Mouse (Mus musculus) layer of hippocampus, adult 2 months (tissue): ENCODE results near the gene Atp7b. TPM values are rescaled to one million over a fixed set of nuclear protein-coding genes. Genes with fewer than 3 reads are reported as not detected.

ENCODE experiments used
- DNase-seq, 2 experiments: peaks; one replicate each; pipeline ENCODE4 v3.0.0; 2022; ENCODE audit warnings: low spot score in 2 of 2
- H3K27ac ChIP-seq: fragments of 200-600 bp; 2 replicates; pipeline ENCODE4 v1.8.1; 2022
- H3K4me3 ChIP-seq: fragments of 200-600 bp; 2 replicates; pipeline ENCODE4 v1.8.1; 2022; ENCODE audit warnings: mild to moderate bottlenecking
- CTCF ChIP-seq: fragments of 200-600 bp; conservative IDR thresholded peaks from 2 replicates; pipeline ENCODE4 v1.8.1; 2022; ENCODE audit warnings: antibody characterized with exemption, mild to moderate bottlenecking, moderate library complexity
- total RNA-seq, 2 experiments: library from RNA; stranded (reverse); gene quantifications; 2 replicates each; pipeline ENCODE4 v1.2.3; 2021

Gene Atp7b
- total RNA-seq, 2 experiments from 2014 or later, result 2.3 to 2.4 TPM

DNA sequence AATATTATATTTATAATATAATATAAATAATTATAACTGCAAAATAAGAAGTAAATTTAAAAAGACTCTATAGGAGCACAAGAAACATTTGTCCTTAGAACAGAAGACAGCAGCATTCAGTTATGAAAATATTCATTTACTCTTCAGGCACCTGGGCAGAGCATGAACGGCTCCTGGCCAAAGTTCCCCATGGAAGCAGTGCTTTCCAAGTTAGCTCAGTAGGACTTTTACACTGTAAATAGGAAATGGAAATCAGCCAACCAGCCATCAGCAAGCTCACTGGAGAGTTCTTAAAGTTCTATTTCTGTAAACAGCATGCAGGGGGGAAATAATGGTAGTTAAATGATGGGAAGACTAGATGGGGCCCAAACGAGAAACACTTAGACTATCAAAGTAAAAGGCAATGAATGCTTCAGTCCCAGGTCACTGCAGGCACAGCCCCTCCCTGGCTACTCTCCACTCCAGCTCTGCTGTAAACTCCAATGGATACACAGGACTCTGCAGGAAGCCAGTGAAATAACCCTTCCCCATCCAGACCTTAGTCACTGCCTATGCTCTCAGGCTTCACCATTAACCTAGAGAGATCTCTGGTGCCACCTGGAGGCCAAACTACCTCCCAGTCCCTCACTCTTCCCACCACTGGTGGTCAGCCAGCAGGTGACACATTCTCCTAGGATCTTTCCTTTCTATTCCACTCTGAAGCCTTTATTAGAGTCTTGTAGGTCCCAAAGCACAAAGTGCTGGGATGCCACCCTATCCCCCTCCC lies 12.2 kb downstream of the Atp7b start:
- peak in 1 of 2 experiments; percentile 17 for DNase-seq
- Histone ChIP-seq H3K27ac (no peak overlapping the region), H3K4me3 (no peak overlapping the region)
- TF ChIP-seq CTCF, result peak; percentile 79

DNA sequence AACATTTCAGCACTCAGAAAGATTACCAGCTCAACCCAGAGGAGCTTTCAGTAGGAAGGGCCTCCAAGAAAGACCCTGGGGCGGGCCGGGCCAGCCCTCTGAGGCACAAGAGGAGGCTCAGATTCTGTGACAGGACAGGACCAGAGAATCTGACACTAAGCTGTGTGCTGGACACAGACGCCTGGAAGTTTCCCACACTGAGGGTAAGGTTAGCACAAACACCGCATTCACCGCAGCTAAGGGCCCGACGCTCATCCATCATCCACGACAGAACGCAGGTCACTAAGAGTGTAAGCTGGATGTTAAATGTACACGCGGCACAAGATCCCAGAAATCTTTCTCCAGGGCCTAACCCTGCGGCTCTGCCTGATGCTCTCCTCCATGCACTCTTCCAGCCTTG lies 16.4 kb downstream of the Atp7b start:
- no peak overlapping the region for H3K4me3 ChIP-seq
- no peak overlapping the region for H3K27ac ChIP-seq
- no peak for TF ChIP-seq CTCF
- no peak for DNase-seq

DNA sequence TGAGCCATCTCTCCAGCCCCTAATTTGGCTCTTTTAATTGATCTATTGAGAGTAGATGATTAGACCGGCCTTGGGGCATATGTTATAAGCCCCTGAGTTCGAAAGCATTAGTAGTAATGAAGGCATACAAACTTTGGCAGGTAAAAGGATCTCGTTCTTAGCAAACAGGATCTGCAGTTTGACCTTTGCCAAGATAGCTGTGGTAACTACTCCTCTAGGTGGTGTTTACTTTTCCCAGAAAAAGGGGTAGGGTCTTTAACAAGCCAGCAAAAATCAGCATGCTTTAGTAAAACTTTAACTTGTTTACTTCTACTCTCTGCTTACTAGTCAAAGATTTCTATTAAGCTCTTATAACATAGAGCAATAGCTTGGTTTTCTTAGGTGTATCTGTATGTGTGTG lies 17.6 kb downstream of the Atp7b start:
- no peak overlapping the region for H3K4me3 ChIP-seq
- no peak for TF ChIP-seq CTCF
- DNase-seq, result no peak
- H3K27ac ChIP-seq, result no peak overlapping the region

DNA sequence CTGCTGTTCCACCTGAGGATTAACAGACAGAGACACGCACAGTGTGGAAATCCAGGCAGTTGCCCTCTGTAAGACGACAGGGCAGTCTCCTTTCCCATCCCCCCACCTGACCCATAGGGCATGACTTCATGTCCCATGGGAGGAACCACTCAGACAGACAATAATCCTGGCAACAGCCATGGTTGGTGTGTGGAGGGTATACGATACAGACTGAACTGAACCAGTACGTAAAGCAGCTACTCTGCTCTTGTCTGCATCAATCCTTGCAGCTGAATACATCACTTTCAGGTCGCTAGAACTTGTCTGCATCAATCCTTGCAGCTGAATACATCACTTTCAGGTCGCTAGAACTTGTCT lies 20.0 kb downstream of the Atp7b start:
- no peak for DNase-seq
- no peak for TF ChIP-seq CTCF
- no peak overlapping the region for H3K4me3 ChIP-seq
- H3K27ac ChIP-seq, result no peak overlapping the region

DNA sequence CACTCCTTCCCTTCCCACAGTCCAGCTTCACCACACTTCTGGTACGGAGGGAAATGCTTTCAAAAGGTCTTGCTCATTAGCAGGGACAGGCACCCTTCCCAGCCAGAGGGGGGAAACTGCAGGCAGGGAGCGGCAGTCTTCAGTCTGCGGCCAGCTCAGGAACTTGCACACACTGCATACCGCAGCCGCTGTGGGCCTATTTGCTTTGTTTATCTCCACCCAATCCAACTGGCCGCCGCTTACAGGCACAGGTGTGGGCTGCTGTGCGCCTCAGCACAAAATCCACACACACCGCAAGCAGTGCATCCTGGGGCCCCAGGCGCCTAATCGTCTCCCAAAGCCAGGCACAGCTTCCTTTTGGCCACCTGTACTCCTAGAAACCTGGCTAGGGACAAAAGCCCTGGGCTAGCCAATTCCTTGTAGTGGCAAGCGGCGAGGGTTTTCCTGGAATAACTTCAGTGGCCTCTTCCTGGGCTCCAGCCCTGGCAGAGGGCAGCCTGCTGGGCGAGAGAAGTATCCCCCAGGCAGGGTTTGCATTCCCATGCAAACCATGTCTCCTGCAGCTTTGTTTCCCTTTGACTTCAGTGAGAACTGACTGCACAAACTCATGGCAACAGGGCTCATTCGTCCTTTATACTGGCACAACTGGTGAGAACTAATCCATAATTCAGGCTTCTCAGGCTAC lies 20.5 kb downstream of the Atp7b start:
- H3K27ac ChIP-seq, result no peak overlapping the region
- H3K4me3 ChIP-seq, result peak overlapping the region; percentile 4; the same call in 1 of the 2 replicates
- no peak for DNase-seq

DNA sequence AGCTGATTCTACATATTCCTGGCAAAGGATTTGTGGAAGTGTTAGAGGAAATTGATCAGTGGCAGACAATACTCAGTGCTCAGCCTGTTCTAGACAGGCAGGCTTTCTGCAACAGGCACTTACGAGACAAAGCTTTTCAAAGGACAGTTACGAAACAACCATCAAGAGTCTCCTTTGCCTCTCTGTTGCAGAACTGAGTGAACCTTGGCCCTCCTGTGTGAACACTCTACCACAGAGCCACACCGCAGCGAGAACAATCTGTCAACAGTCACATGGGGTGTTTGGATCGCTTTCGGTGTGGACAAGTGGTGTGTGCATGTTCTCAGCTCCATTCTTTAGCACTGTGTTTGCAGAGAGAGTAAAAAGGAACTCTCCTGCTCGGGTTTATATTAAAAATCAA lies 23.1 kb downstream of the Atp7b start:
- no peak for TF ChIP-seq CTCF
- no peak for DNase-seq
- no peak overlapping the region for H3K4me3 ChIP-seq
- no peak overlapping the region for H3K27ac ChIP-seq

More for the DNA sequence above, 20.5 kb downstream of the Atp7b start:
- no peak for TF ChIP-seq CTCF

DNA sequence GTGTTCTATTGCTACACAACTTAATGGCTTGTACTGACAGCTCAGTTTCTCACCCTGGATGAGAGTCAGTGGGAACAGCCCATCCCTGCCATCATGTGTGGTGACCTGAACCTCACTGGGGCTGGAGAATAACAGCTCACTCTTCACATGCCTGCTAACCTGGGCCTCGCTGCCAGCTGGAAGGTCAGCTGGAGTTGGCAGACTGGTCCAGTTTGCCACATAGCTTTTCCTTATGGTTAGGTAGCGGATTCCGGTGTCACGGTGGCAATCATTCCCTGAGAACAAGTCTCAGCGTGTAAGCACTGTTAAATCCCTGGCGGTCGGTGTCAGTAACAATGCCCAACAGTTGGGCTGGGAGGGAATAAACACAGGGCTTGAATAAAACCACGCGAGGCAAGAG lies 24.0 kb downstream of the Atp7b start:
- no peak for DNase-seq
- no peak for TF ChIP-seq CTCF
- no peak overlapping the region for H3K4me3 ChIP-seq
- no peak overlapping the region for H3K27ac ChIP-seq

DNA sequence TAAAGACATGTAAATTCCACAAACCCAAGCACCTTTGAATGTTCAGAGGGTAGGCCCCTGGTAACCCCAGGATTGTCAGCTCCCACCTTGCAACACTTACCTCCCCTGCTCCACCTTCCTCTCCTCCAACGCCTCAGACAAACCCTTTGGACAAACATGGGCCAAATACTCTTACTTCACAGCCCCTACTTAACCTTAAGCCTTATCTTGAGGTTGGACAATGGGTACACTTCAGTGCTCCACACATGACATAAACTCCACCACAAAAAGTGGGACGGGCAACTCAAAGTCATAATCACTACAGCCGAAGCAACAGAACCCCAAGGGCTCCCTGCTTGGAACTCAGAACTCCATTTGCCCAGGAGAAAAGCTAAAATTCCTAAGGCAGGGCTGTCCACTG lies 29.1 kb downstream of the Atp7b start:
- no peak overlapping the region for H3K4me3 ChIP-seq
- no peak for DNase-seq
- no peak for TF ChIP-seq CTCF
- no peak overlapping the region for H3K27ac ChIP-seq

DNA sequence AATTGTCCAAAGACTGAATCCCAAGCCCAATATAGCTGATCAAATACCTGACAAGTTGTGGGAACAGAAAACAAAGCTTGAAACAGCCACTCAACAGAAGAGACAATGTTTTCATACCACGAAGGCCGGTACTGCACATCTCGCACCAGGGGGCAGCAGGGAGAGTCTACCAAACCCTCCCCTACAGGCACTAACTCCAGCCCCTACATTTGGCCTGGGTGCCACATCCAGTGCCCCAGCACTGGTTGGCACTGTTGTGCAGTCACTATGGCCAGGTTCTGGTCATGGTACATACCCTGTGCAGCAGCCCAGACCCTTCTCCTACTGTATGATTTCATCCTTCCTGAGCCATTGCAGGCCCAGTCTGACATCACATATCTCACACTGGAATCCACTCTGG lies 31.1 kb downstream of the Atp7b start:
- no peak for DNase-seq
- no peak overlapping the region for H3K27ac ChIP-seq
- no peak overlapping the region for H3K4me3 ChIP-seq
- peak; percentile 37 for TF ChIP-seq CTCF

DNA sequence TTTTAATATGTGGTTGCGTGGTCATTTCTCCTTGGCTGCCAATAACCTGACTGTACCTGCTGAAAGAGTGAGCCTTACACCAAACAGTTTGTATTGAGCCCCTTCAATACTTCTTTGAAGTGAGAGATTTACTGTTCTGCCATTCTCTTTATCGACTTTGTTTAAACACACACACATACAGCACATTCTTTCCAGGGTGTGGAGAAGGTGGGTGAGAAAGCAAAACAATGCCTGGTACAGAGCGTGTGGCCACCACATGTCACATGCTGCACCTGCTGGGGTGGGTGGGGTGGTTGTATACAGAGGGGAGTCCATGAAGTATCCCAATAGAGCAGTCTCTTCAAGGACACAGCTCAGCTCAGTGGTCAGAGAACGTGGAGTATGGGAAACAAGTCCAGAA lies 34.9 kb downstream of the Atp7b start:
- Histone ChIP-seq H3K4me3 (no peak overlapping the region), H3K27ac (no peak overlapping the region)
- DNase-seq, result no peak
- TF ChIP-seq CTCF, result no peak

DNA sequence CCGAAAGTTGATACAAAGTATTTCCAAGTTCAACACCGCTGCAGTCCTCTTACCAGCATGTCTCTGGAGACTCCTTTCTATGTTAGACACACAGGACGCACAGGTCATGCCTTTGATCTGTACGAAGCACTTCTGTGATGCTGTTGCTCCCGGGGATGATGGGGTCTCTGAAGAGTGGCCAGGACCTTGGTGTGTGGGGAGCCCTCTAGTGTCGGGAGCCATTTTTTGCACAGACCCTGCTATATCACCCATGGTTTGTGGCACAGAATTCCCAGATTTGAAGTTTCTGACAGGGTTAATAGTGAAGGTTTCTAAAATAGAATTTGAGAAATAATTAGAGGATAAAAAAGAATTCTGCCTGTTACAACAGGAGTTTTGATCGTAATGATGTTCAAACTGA lies 37.9 kb downstream of the Atp7b start:
- TF ChIP-seq CTCF, result peak; percentile 58
- Histone ChIP-seq H3K4me3 (no peak overlapping the region), H3K27ac (no peak overlapping the region)
- DNase-seq, result no peak

DNA sequence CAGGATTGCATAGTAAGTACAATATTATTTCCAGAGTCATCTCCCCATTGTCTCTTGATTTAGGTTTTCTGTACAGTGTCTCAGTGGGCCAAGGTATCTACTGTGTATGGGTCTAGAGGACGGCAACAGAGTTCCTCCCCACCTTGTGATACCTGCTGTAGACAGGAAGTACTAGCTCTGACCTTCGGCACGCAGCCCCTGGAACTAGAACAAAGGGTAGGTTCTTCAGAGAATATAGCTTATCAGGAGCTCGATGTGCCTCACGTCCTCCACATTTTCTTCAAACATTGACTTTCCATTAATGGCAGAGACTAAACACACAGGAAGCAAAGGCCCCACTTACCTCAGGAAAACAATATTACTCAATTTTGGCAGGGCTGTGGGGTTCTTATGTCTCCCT lies 40.6 kb downstream of the Atp7b start:
- no peak for TF ChIP-seq CTCF
- no peak for DNase-seq
- no peak overlapping the region for H3K4me3 ChIP-seq
- H3K27ac ChIP-seq, result no peak overlapping the region

DNA sequence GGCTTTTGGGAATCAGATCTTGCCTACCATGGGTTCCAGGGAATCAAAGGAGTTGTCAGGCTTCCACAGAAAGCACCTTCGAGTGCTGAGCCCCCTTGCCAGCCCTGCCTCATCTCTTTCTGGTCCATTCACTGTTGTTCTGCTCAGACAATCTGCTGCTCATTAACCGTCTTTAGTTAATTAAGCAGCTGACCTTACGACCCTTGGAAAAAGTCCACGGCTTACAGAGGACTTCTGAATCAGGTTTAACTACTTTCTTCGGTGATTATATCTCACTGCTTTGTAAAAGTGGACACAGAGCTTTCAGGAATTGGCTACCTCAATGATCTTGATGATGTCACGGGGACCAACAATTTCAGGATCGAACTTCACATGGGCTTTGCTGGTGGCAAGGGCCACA lies 42.4 kb downstream of the Atp7b start:
- no peak for TF ChIP-seq CTCF

More for the DNA sequence above, 42.4 kb downstream of the Atp7b start:
- DNase-seq, result no peak
- no peak overlapping the region for H3K4me3 ChIP-seq
- H3K27ac ChIP-seq, result no peak overlapping the region
